Mouse (Mus musculus): Measurements from ENCODE around the gene Abi3. TPM values are rescaled to one million over a fixed set of nuclear protein-coding genes. Genes with fewer than 3 reads are reported as not detected.
A peak's percentile ranks its signal among the peaks of the same experiment; 100 is the strongest.

Abi3 gene
- total and polyA plus RNA-seq, 3 experiments: 12.7 to 56.9 (median 22.7) TPM

DNA sequence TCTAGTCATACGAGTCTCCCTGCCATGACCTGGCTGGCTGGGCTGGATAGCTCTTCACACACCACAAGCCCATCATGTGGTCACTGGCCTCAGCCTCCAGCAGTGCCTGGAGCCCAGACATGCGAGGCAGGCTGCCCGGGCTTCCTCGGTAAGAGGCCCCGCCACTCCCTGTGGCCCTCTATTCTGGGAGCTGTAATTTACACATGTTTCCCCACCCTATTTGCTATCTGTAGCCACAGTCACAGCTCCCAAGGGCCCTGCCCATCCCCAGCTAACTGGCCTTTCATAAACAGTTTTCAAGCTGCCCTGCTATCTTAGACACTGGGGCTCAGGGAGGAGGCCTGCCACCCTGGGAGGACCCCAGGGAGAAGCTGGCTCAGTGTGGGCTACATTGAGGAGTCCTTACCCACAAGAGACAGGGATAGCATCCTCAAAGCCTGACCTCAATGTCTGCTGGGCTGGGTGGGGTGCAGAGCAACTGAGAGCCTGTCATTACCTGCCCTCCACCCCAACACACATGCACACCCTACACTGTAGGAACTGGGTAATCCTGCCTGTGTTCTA is 33.7 kb downstream of the Abi3 start:
- peaks cover 72% of the 10 kb centered on the region for H3K4me1 ChIP-seq (ENCODE audit: insufficient read depth, low read depth, low read length)
- no peaks in the 10 kb centered on the region for H3K36me3 ChIP-seq (replicated peaks)
- DNase-seq (ENCODE audit: low spot score) (no peak), ATAC-seq (ENCODE audit: extremely low read depth, insufficient number of reproducible peaks, low FRiP score, poor library complexity, severe bottlenecking) (peak; percentile 56)
- H3K4me3 ChIP-seq (ENCODE audit: low read depth, low read length): peak overlapping the region; percentile 14; the same call in 1 of the 2 replicates
- H3K9me3 ChIP-seq (replicated peaks): peaks cover 7% of the 10 kb centered on the region
- H3K27me3 ChIP-seq (ENCODE audit: insufficient read depth, low read length): no peaks in the 10 kb centered on the region
- TF ChIP-seq TAL1 (conservative IDR thresholded peaks at IDR 0.05; ENCODE audit: low read depth, low read length) (no peak), CTCF (IDR thresholded peaks at IDR 0.05; ENCODE audit: low read depth, low read length) (no peak), POLR2AphosphoS5 (IDR thresholded peaks at IDR 0.05; ENCODE audit: insufficient replicate concordance, low read depth, low read length) (no peak), GATA1 (IDR thresholded peaks at IDR 0.05; ENCODE audit: borderline replicate concordance, low read length) (no peak), GATA2 (IDR thresholded peaks at IDR 0.05; ENCODE audit: borderline replicate concordance, low read depth, low read length) (no peak)

- ATAC-seq (ENCODE audit: extremely low read depth, insufficient number of reproducible peaks, low FRiP score, poor library complexity, severe bottlenecking) (no peak), DNase-seq (ENCODE audit: low spot score) (no peak)
- TF ChIP-seq GATA2 (IDR thresholded peaks at IDR 0.05; ENCODE audit: borderline replicate concordance, low read depth, low read length): no peak
- TF ChIP-seq CTCF (IDR thresholded peaks at IDR 0.05; ENCODE audit: low read depth, low read length): no peak
- no peak for TF ChIP-seq TAL1 (conservative IDR thresholded peaks at IDR 0.05; ENCODE audit: low read depth, low read length)
- no peak for TF ChIP-seq GATA1 (IDR thresholded peaks at IDR 0.05; ENCODE audit: borderline replicate concordance, low read length)
- TF ChIP-seq POLR2AphosphoS5 (IDR thresholded peaks at IDR 0.05; ENCODE audit: insufficient replicate concordance, low read depth, low read length): no peak
- Histone ChIP-seq H3K9me3 (replicated peaks) (peaks cover 7% of the 10 kb centered on the region), H3K4me1 (ENCODE audit: insufficient read depth, low read depth, low read length) (peaks cover 73% of the 10 kb centered on the region), H3K4me3 (ENCODE audit: low read depth, low read length) (no peak overlapping the region), H3K36me3 (replicated peaks) (no peaks in the 10 kb centered on the region), H3K27me3 (ENCODE audit: insufficient read depth, low read length) (no peaks in the 10 kb centered on the region)
Measured at GRCm38 (mm10) chr11:95807884-95808283, 34.4 kb downstream of the Abi3 start.

DNA sequence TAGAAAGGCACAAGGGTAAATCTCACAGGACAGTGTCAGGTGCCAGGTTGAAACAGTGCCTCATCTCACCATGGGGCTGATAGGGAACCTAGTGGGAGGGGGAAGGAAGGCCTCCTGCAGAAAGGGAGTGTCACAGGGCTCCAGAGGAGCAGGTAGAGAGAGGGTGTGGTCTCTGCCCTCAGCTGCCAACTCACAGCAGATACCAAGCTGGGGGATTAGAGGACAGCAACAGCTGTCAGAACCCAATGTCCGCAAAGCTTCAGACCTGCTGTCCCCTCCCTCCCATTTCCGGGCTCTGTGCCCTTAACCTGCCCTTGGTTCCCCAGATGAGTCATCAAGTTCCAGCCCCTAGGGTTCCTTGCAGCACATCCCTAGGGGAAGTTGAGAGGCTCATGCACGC is 36.7 kb downstream of the Abi3 start:
- Histone ChIP-seq H3K9me3 (replicated peaks) (peaks cover 7% of the 10 kb centered on the region), H3K4me3 (ENCODE audit: low read depth, low read length) (peak overlapping the region; percentile 16; the same call in 1 of the 2 replicates), H3K4me1 (ENCODE audit: insufficient read depth, low read depth, low read length) (peaks cover 69% of the 10 kb centered on the region), H3K36me3 (replicated peaks) (no peaks in the 10 kb centered on the region), H3K27me3 (ENCODE audit: insufficient read depth, low read length) (no peaks in the 10 kb centered on the region)
- DNase-seq (ENCODE audit: low spot score) (no peak), ATAC-seq (ENCODE audit: extremely low read depth, insufficient number of reproducible peaks, low FRiP score, poor library complexity, severe bottlenecking) (peak; percentile 38; the same call in 1 of the 2 replicates)
- no peak for TF ChIP-seq GATA1 (IDR thresholded peaks at IDR 0.05; ENCODE audit: borderline replicate concordance, low read length)
- no peak for TF ChIP-seq TAL1 (conservative IDR thresholded peaks at IDR 0.05; ENCODE audit: low read depth, low read length)
- no peak for TF ChIP-seq GATA2 (IDR thresholded peaks at IDR 0.05; ENCODE audit: borderline replicate concordance, low read depth, low read length)
- no peak for TF ChIP-seq CTCF (IDR thresholded peaks at IDR 0.05; ENCODE audit: low read depth, low read length)
- TF ChIP-seq POLR2AphosphoS5 (IDR thresholded peaks at IDR 0.05; ENCODE audit: insufficient replicate concordance, low read depth, low read length): no peak

GRCm38 (mm10) chr11:95805010-95805409 is 37.3 kb downstream of the Abi3 start:
- Histone ChIP-seq H3K4me3 (ENCODE audit: low read depth, low read length) (no peak overlapping the region), H3K36me3 (replicated peaks) (no peaks in the 10 kb centered on the region), H3K9me3 (replicated peaks) (peaks cover 7% of the 10 kb centered on the region), H3K4me1 (ENCODE audit: insufficient read depth, low read depth, low read length) (peaks cover 69% of the 10 kb centered on the region), H3K27me3 (ENCODE audit: insufficient read depth, low read length) (no peaks in the 10 kb centered on the region)
- TF ChIP-seq CTCF (IDR thresholded peaks at IDR 0.05; ENCODE audit: low read depth, low read length) (no peak), TAL1 (conservative IDR thresholded peaks at IDR 0.05; ENCODE audit: low read depth, low read length) (no peak), GATA2 (IDR thresholded peaks at IDR 0.05; ENCODE audit: borderline replicate concordance, low read depth, low read length) (no peak), GATA1 (IDR thresholded peaks at IDR 0.05; ENCODE audit: borderline replicate concordance, low read length) (no peak), POLR2AphosphoS5 (IDR thresholded peaks at IDR 0.05; ENCODE audit: insufficient replicate concordance, low read depth, low read length) (no peak)
- no peak for DNase-seq (ENCODE audit: low spot score)
- no peak for ATAC-seq (ENCODE audit: extremely low read depth, insufficient number of reproducible peaks, low FRiP score, poor library complexity, severe bottlenecking)

GRCm38 (mm10) chr11:95795582-95795981 is 46.7 kb downstream of the Abi3 start:
- peaks cover 25% of the 10 kb centered on the region for H3K36me3 ChIP-seq (replicated peaks)
- H3K4me1 ChIP-seq (ENCODE audit: insufficient read depth, low read depth, low read length): peaks cover 43% of the 10 kb centered on the region
- TF ChIP-seq GATA2 (IDR thresholded peaks at IDR 0.05; ENCODE audit: borderline replicate concordance, low read depth, low read length) (no peak), POLR2AphosphoS5 (IDR thresholded peaks at IDR 0.05; ENCODE audit: insufficient replicate concordance, low read depth, low read length) (no peak)
- no peak for DNase-seq (ENCODE audit: low spot score)
- no peaks in the 10 kb centered on the region for H3K9me3 ChIP-seq (replicated peaks)
- no peak for ATAC-seq (ENCODE audit: extremely low read depth, insufficient number of reproducible peaks, low FRiP score, poor library complexity, severe bottlenecking)
- no peak overlapping the region for H3K4me3 ChIP-seq (ENCODE audit: low read depth, low read length)
- H3K27me3 ChIP-seq (ENCODE audit: insufficient read depth, low read length): no peaks in the 10 kb centered on the region; the same call in 1 of the 2 replicates

DNA sequence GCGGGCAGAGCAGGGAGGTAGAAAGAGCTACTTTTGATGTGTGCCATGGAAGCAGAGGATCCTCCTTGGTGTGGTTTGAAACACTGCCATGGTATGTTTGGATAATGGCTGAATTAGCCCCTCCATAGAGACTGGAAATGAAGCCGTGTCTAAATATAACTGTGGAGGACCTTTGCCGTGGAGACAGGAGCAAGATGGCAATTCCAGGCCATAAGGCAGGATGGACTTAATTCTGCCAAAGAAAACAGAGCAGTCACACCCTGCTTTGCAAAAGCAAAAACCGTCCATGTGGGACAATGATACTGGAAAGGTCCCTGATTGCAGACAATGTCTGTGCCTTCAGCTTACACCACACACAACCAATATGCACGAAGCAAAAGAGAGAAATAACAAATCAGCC is 48.1 kb downstream of the Abi3 start:
- Histone ChIP-seq H3K9me3 (replicated peaks) (no peaks in the 10 kb centered on the region), H3K27me3 (ENCODE audit: insufficient read depth, low read length) (no peaks in the 10 kb centered on the region; the same call in 1 of the 2 replicates), H3K36me3 (replicated peaks) (peaks cover 38% of the 10 kb centered on the region), H3K4me3 (ENCODE audit: low read depth, low read length) (no peak overlapping the region), H3K4me1 (ENCODE audit: insufficient read depth, low read depth, low read length) (peaks cover 35% of the 10 kb centered on the region)
- ATAC-seq (ENCODE audit: extremely low read depth, insufficient number of reproducible peaks, low FRiP score, poor library complexity, severe bottlenecking) (no peak), DNase-seq (ENCODE audit: low spot score) (no peak)
- TF ChIP-seq POLR2AphosphoS5 (IDR thresholded peaks at IDR 0.05; ENCODE audit: insufficient replicate concordance, low read depth, low read length) (no peak), GATA1 (IDR thresholded peaks at IDR 0.05; ENCODE audit: borderline replicate concordance, low read length) (no peak), GATA2 (IDR thresholded peaks at IDR 0.05; ENCODE audit: borderline replicate concordance, low read depth, low read length) (no peak), TAL1 (conservative IDR thresholded peaks at IDR 0.05; ENCODE audit: low read depth, low read length) (no peak), CTCF (IDR thresholded peaks at IDR 0.05; ENCODE audit: low read depth, low read length) (no peak)

All from G1E (cell line).